Mouse (Mus musculus): ENCODE data around the gene Hecw2.

DNA sequence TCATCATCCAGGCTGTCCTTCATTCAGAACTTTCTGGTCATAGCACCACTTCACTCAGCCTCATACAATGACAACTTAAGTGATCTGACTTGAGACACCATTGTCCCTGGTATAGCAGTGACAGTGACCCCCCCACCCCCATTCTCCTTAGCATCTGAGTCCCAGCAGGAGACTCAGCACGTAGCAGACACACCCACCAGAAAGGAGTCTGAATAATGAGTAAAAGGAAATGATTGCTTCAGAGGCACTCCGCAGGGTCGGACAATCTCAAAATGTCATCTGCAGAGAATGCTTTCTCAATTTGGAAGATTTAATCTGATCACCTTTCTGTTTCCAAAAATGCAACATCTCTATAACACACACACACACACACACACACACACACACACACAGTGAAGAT, 253.4 kb downstream of the Hecw2 start:
- TF ChIP-seq CTCF (IDR thresholded peaks at IDR 0.05; ENCODE audit: low read depth) (no peak), EP300 (IDR thresholded peaks at IDR 0.05; ENCODE audit: low read depth) (no peak)

Measured in liver, embryonic 14.5 days (tissue).